Mouse (Mus musculus) stomach, postnatal 0 days (tissue): Measurements from ENCODE around the gene Plekhg3. TPM values are rescaled to one million over a fixed set of nuclear protein-coding genes. Genes with fewer than 3 reads are reported as not detected.

ENCODE experiments used
- ATAC-seq: fragments of 200-750 bp; cut with Nextera tagmentation; 2 replicates; pipeline ENCODE4 v1.8.0; 2017; ENCODE audit not compliant: low FRiP score, low TSS enrichment
- DNase-seq: peaks from one replicate; pipeline ENCODE4 v3.0.0-alpha.2; 2016; ENCODE audit warnings: low spot score
- H3K27ac ChIP-seq: fragments of 300-500 bp; sonication (generic); replicated peaks from 2 replicates; pipeline ENCODE4 v1.5.1; 2014; ENCODE audit warnings: mild to moderate bottlenecking, control low read depth
- H3K27me3 ChIP-seq: fragments of 300-500 bp; sonication (generic); 2 replicates; pipeline ENCODE4 v1.6.1; 2014; ENCODE audit warnings: low read length; ENCODE audit not compliant: control insufficient read depth, insufficient read depth
- H3K36me3 ChIP-seq: fragments of 300-500 bp; sonication (generic); 2 replicates; pipeline ENCODE4 v1.6.1; 2014; ENCODE audit warnings: low read length, mixed read lengths; ENCODE audit not compliant: control insufficient read depth, insufficient read depth
- H3K4me1 ChIP-seq: fragments of 300-500 bp; sonication (generic); replicated peaks from 2 replicates; pipeline ENCODE4 v1.6.1; 2014; ENCODE audit warnings: antibody characterized with exemption; ENCODE audit not compliant: control insufficient read depth, insufficient read depth
- H3K4me2 ChIP-seq: fragments of 300-500 bp; sonication (generic); replicated peaks from 2 replicates; pipeline ENCODE4 v1.6.1; 2014; ENCODE audit warnings: low read depth, mild to moderate bottlenecking, control low read depth, moderate library complexity
- H3K4me3 ChIP-seq: fragments of 300-500 bp; sonication (generic); 2 replicates; pipeline ENCODE4 v1.5.1; 2014; ENCODE audit warnings: low read depth, low read length, control low read depth
- H3K9ac ChIP-seq: fragments of 300-500 bp; sonication (generic); 2 replicates; pipeline ENCODE4 v1.6.1; 2014; ENCODE audit warnings: mild to moderate bottlenecking, low read length, control low read depth, mixed read lengths
- H3K9me3 ChIP-seq: fragments of 300-500 bp; sonication (generic); 2 replicates; pipeline ENCODE4 v1.6.1; 2016; ENCODE audit warnings: low read length; ENCODE audit not compliant: control insufficient read depth
- CTCF ChIP-seq: IDR thresholded peaks from 2 replicates; pipeline ENCODE4 v1.5.1; 2016; ENCODE audit warnings: antibody characterized with exemption, low read depth, mild to moderate bottlenecking, moderate library complexity
- EP300 ChIP-seq: optimal IDR thresholded peaks from 2 replicates; pipeline ENCODE3; 2016; ENCODE audit warnings: antibody characterized with exemption
- WGBS: fragments of 180-500 bp; shearing (Covaris S2); extraction: QIAGEN DNeasy Blood & Tissue Kit; methylation state at CpG from one replicate; pipeline ENCODE4 v1.1.7; 2014; 5-methylcytosine and 5-hydroxymethylcytosine counted together
- polyA plus RNA-seq: library from polyadenylated mRNA; unstranded; fragments of >200 nt; fragmentation: Nextera tagmentation; extraction: Ambion mirVana; gene quantifications from 2 replicates; pipeline ENCODE4 v1.2.1, GENCODE M21; 2015

The Plekhg3 gene
- polyA plus RNA-seq, 1 experiment from 2014 or later, result 5.7 TPM

- no peaks in the 10 kb centered on the region for H3K9me3 ChIP-seq
- ATAC-seq (no peak), DNase-seq (no peak)
- H3K27ac ChIP-seq, result peak overlapping the region; percentile 18; the same call in 1 of the 2 replicates
- H3K4me3 ChIP-seq, result no peak overlapping the region
- TF ChIP-seq EP300 (no peak), CTCF (no peak)
- H3K27me3 ChIP-seq, result no peaks in the 10 kb centered on the region
- H3K4me1 ChIP-seq, result peaks cover 19% of the 10 kb centered on the region
- no peak overlapping the region for H3K4me2 ChIP-seq
- H3K36me3 ChIP-seq, result no peaks in the 10 kb centered on the region
- no peak overlapping the region for H3K9ac ChIP-seq
- WGBS, result 75% methylated on average over 3 of the region's 3 CpGs
Observed at GRCm38 (mm10) chr12:76554871-76555386, 24.2 kb downstream of the Plekhg3 start.

- Histone ChIP-seq H3K36me3 (peaks cover 5% of the 10 kb centered on the region; the same call in 1 of the 2 replicates), H3K4me3 (no peak overlapping the region), H3K4me2 (no peak overlapping the region), H3K27ac (peak overlapping the region; percentile 18; the same call in 1 of the 2 replicates), H3K4me1 (peaks cover 19% of the 10 kb centered on the region), H3K9me3 (no peaks in the 10 kb centered on the region), H3K9ac (no peak overlapping the region), H3K27me3 (no peaks in the 10 kb centered on the region)
- TF ChIP-seq CTCF, result no peak
- TF ChIP-seq EP300, result no peak
- ATAC-seq (no peak), DNase-seq (no peak)
- WGBS, result 68% methylated on average over 7 of the region's 7 CpGs
Observed at GRCm38 (mm10) chr12:76556187-76556586, 25.5 kb downstream of the Plekhg3 start.

GRCm38 (mm10) chr12:76556745-76557389 lies 26.2 kb downstream of the Plekhg3 start:
- no peak for ATAC-seq
- no peaks in the 10 kb centered on the region for H3K27me3 ChIP-seq
- peaks cover 17% of the 10 kb centered on the region for H3K4me1 ChIP-seq
- no peak for DNase-seq
- peak overlapping the region; percentile 65; the same call in 1 of the 2 replicates for H3K27ac ChIP-seq
- no peak overlapping the region for H3K9ac ChIP-seq
- H3K4me3 ChIP-seq, result no peak overlapping the region
- H3K4me2 ChIP-seq, result no peak overlapping the region
- WGBS, result 21% methylated on average over 6 of the region's 6 CpGs
- H3K9me3 ChIP-seq, result no peaks in the 10 kb centered on the region
- peaks cover 7% of the 10 kb centered on the region; the same call in 1 of the 2 replicates for H3K36me3 ChIP-seq
- TF ChIP-seq CTCF (no peak), EP300 (no peak)

- peak; percentile 94 for ATAC-seq
- H3K9ac ChIP-seq, result no peak overlapping the region
- peaks cover 12% of the 10 kb centered on the region for H3K4me1 ChIP-seq
- H3K27ac ChIP-seq, result peak overlapping the region; percentile 65; the same call in 1 of the 2 replicates
- WGBS, result 51% methylated on average over 5 of the region's 5 CpGs
- H3K36me3 ChIP-seq, result peaks cover 15% of the 10 kb centered on the region; the same call in 1 of the 2 replicates
- no peak overlapping the region for H3K4me3 ChIP-seq
- H3K4me2 ChIP-seq, result no peak overlapping the region
- TF ChIP-seq CTCF (no peak), EP300 (no peak)
- no peaks in the 10 kb centered on the region for H3K9me3 ChIP-seq
- DNase-seq, result peak; percentile 86
- no peaks in the 10 kb centered on the region for H3K27me3 ChIP-seq
Observed at GRCm38 (mm10) chr12:76558206-76558605, 27.5 kb downstream of the Plekhg3 start.

GRCm38 (mm10) chr12:76562196-76562595 lies 31.5 kb downstream of the Plekhg3 start:
- Histone ChIP-seq H3K27ac (no peak overlapping the region), H3K9ac (no peak overlapping the region), H3K36me3 (peaks cover 42% of the 10 kb centered on the region), H3K27me3 (no peaks in the 10 kb centered on the region), H3K4me3 (no peak overlapping the region), H3K4me1 (no peaks in the 10 kb centered on the region; the same call in 1 of the 2 replicates), H3K4me2 (no peak overlapping the region), H3K9me3 (no peaks in the 10 kb centered on the region)
- WGBS, result 93% methylated on average over 4 of the region's 4 CpGs
- TF ChIP-seq EP300, result no peak
- no peak for TF ChIP-seq CTCF
- DNase-seq (no peak), ATAC-seq (no peak)

GRCm38 (mm10) chr12:76566284-76566683 lies 35.6 kb downstream of the Plekhg3 start:
- Histone ChIP-seq H3K36me3 (peaks cover 37% of the 10 kb centered on the region), H3K9me3 (no peaks in the 10 kb centered on the region), H3K27ac (no peak overlapping the region), H3K9ac (no peak overlapping the region), H3K4me2 (no peak overlapping the region), H3K27me3 (no peaks in the 10 kb centered on the region), H3K4me3 (no peak overlapping the region), H3K4me1 (no peaks in the 10 kb centered on the region)
- ATAC-seq, result no peak
- no peak for DNase-seq
- TF ChIP-seq CTCF, result no peak
- no peak for TF ChIP-seq EP300
- WGBS, result 87% methylated on average over 10 of the region's 10 CpGs
